Mouse (Mus musculus): ENCODE results near the gene Tapt1.
A peak's percentile ranks its signal among the peaks of the same experiment; 100 is the strongest.

Gene Tapt1

GRCm38 (mm10) chr5:44234606-44235005 is 8.2 kb upstream of the Tapt1 start:
- no peak for DNase-seq (ENCODE audit: low spot score in 2 of 2)

- DNase-seq (ENCODE audit: low spot score in 2 of 2): no peak
Observed at GRCm38 (mm10) chr5:44233933-44234332, 7.5 kb upstream of the Tapt1 start.

GRCm38 (mm10) chr5:44228756-44229155 is 2.3 kb upstream of the Tapt1 start:
- DNase-seq (ENCODE audit: low spot score in 2 of 2): no peak

- no peak for DNase-seq (ENCODE audit: low spot score in 2 of 2)
Observed at GRCm38 (mm10) chr5:44228323-44228722, 1.9 kb upstream of the Tapt1 start.

GRCm38 (mm10) chr5:44227462-44227840 is 1.0 kb upstream of the Tapt1 start:
- DNase-seq (ENCODE audit: low spot score in 2 of 2): no peak

GRCm38 (mm10) chr5:44225911-44226520 is 410 bp downstream of the Tapt1 start:
- DNase-seq (ENCODE audit: low spot score in 2 of 2): peak; percentile 35 to 41

- no peak for DNase-seq (ENCODE audit: low spot score in 2 of 2)
Observed at GRCm38 (mm10) chr5:44224916-44225600, 1.4 kb downstream of the Tapt1 start.

- peak in 1 of 2 experiments; percentile 33 for DNase-seq (ENCODE audit: low spot score in 2 of 2)
Observed at GRCm38 (mm10) chr5:44224251-44224650, 2.2 kb downstream of the Tapt1 start.

GRCm38 (mm10) chr5:44223341-44223881 is 3.0 kb downstream of the Tapt1 start:
- no peak for DNase-seq (ENCODE audit: low spot score in 2 of 2)

- no peak for DNase-seq (ENCODE audit: low spot score in 2 of 2)
Observed at GRCm38 (mm10) chr5:44220430-44220829, 6.0 kb downstream of the Tapt1 start.

GRCm38 (mm10) chr5:44219871-44220270 is 6.6 kb downstream of the Tapt1 start:
- DNase-seq (ENCODE audit: low spot score in 2 of 2): no peak

- DNase-seq (ENCODE audit: low spot score in 2 of 2): no peak
Observed at GRCm38 (mm10) chr5:44218483-44218882, 7.9 kb downstream of the Tapt1 start.

- no peak for DNase-seq (ENCODE audit: low spot score in 2 of 2)
Observed at GRCm38 (mm10) chr5:44217685-44218041, 8.8 kb downstream of the Tapt1 start.

GRCm38 (mm10) chr5:44217041-44217684 is 9.3 kb downstream of the Tapt1 start:
- no peak for DNase-seq (ENCODE audit: low spot score in 2 of 2)

- peak in 1 of 2 experiments; percentile 4 for DNase-seq (ENCODE audit: low spot score in 2 of 2)
Observed at GRCm38 (mm10) chr5:44215118-44215517, 11.3 kb downstream of the Tapt1 start.

- DNase-seq (ENCODE audit: low spot score in 2 of 2): peak in 1 of 2 experiments; percentile 10
Observed at GRCm38 (mm10) chr5:44214025-44214424, 12.4 kb downstream of the Tapt1 start.

GRCm38 (mm10) chr5:44213391-44213790 is 13.0 kb downstream of the Tapt1 start:
- DNase-seq (ENCODE audit: low spot score in 2 of 2): no peak

GRCm38 (mm10) chr5:44211818-44212465 is 14.5 kb downstream of the Tapt1 start:
- DNase-seq (ENCODE audit: low spot score in 2 of 2): no peak

- no peak for DNase-seq (ENCODE audit: low spot score in 2 of 2)
Observed at GRCm38 (mm10) chr5:44207286-44207685, 19.1 kb downstream of the Tapt1 start.

- no peak for DNase-seq (ENCODE audit: low spot score in 2 of 2)
Observed at GRCm38 (mm10) chr5:44206651-44207050, 19.8 kb downstream of the Tapt1 start.

- peak; percentile 45 to 46 for DNase-seq (ENCODE audit: low spot score in 2 of 2)
Observed at GRCm38 (mm10) chr5:44203410-44203809, 23.0 kb downstream of the Tapt1 start.

GRCm38 (mm10) chr5:44201665-44202064 is 24.8 kb downstream of the Tapt1 start:
- no peak for DNase-seq (ENCODE audit: low spot score in 2 of 2)
